Mouse (Mus musculus) kidney, adult 2 months (tissue): ENCODE data around the gene Ptges.

Experiments used
- CTCF ChIP-seq: fragments of 200-500 bp; conservative IDR thresholded peaks from 2 replicates; pipeline ENCODE4 v1.5.1; 2011; ENCODE audit warnings: low read depth, mild to moderate bottlenecking, control low read depth, low read length, moderate library complexity, mixed read lengths; ENCODE audit not compliant: insufficient read depth, insufficient read length
- POLR2A ChIP-seq: fragments of 200-500 bp; IDR thresholded peaks from one replicate; pipeline ENCODE4 v1.6.1; 2011; ENCODE audit warnings: low read depth, low read length, control low read depth

GRCm38 (mm10) chr2:30965627-30966026 is 36.0 kb upstream of the Ptges start:
- no peak for TF ChIP-seq CTCF
- TF ChIP-seq POLR2A = no peak
